Mouse (Mus musculus): ENCODE measurements around the gene Olfr181. TPM values are rescaled to one million over a fixed set of nuclear protein-coding genes. Genes with fewer than 3 reads are reported as not detected.

Gene Olfr181
- not detected in 2 replicates for polyA plus RNA-seq (2012; rRNA removed)
- not detected in 2 replicates for polyA plus RNA-seq (2014; fragmentation: Nextera tagmentation; extraction: Ambion mirVana)

DNA sequence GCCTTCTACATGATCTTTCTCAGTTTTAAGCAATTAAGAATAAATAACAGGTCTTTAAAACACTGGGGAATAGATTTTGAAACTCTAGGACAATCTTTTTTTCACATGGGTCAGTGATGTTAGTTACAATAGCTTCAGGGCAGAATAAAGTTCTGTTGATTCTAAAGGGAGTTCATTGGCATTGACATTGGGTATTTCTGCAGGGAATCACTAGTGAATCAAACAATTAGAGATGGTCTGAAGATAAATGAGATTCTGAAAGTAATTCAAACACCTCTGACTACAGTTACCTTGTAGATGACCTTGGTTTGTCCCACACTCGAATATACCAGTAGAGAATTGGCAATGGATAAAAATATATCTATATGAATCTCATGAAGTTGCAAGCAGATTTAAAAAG lies at the start of gene Olfr181:
Olfr181 (minus strand) TSS at position 101 of the 400 bp plus-strand sequence.
- no peak within 1 kb of the TSS for H3K27ac ChIP-seq
- DNase-seq (ENCODE audit: low read depth in 3 of 3, low spot score in 3 of 3) (no peak), ATAC-seq (ENCODE audit: insufficient read depth) (no peak)
- TF ChIP-seq EP300 (IDR thresholded peaks at IDR 0.05; ENCODE audit: low read depth) (no peak), CTCF (IDR thresholded peaks at IDR 0.05; ENCODE audit: low read depth) (no peak)
- H3K9me3 ChIP-seq (ENCODE audit: control insufficient read depth, low read length), result no peaks in the 10 kb centered on the region
- no peaks in the 10 kb centered on the region for H3K4me1 ChIP-seq (replicated peaks; ENCODE audit: control insufficient read depth in 2 of 2, insufficient read depth in 2 of 2, low read length in 1 of 2)
- no peaks in the 10 kb centered on the region for H3K36me3 ChIP-seq (replicated peaks; ENCODE audit: control insufficient read depth, insufficient read depth, low read depth)
- H3K4me2 ChIP-seq (ENCODE audit: low read depth), result no peak within 1 kb of the TSS
- H3K9ac ChIP-seq (replicated peaks), result no peak within 1 kb of the TSS
- H3K27me3 ChIP-seq (ENCODE audit: control insufficient read depth, insufficient read depth, low read length), result no peaks in the 10 kb centered on the region
- no peak within 1 kb of the TSS for H3K4me3 ChIP-seq (ENCODE audit: insufficient read depth in 1 of 2, low read depth in 2 of 2, low read length in 2 of 2)
- 20% methylated on average over 1 of the region's 1 CpGs for WGBS (ENCODE audit: insufficient replicate concordance)

DNA sequence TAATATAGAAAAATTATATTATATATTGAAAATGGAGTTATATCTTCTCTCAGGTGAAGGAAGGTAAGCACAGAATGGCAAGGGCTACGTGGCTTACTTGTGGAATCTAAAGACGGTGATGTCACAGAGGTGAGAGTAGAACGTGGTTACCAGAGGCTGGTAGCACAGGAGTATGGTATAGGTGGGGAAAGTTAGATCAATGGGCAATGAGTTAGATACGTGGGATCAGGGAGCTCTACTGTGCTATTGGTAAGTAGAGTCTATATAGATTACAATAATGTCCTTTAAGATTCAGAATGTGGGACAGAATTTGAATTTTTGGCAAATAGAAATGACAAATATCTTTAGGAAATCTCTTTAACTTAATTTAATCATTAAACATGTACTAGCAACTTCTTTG lies 737 bp upstream of the Olfr181 start, which contains the start of gene Olfr180:
Olfr180 (minus strand) TSS at position 101 of the 400 bp plus-strand sequence.
- Histone ChIP-seq H3K4me3 (ENCODE audit: insufficient read depth in 1 of 2, low read depth in 2 of 2, low read length in 2 of 2) (no peak within 1 kb of the TSS), H3K9me3 (ENCODE audit: control insufficient read depth, low read length) (no peaks in the 10 kb centered on the region), H3K27ac (no peak within 1 kb of the TSS), H3K9ac (replicated peaks) (no peak within 1 kb of the TSS), H3K4me2 (ENCODE audit: low read depth) (no peak within 1 kb of the TSS), H3K4me1 (replicated peaks; ENCODE audit: control insufficient read depth in 2 of 2, insufficient read depth in 2 of 2, low read length in 1 of 2) (no peaks in the 10 kb centered on the region), H3K27me3 (ENCODE audit: control insufficient read depth, insufficient read depth, low read length) (no peaks in the 10 kb centered on the region), H3K36me3 (replicated peaks; ENCODE audit: control insufficient read depth, insufficient read depth, low read depth) (no peaks in the 10 kb centered on the region)
- ATAC-seq (ENCODE audit: insufficient read depth) (no peak), DNase-seq (ENCODE audit: low read depth in 3 of 3, low spot score in 3 of 3) (no peak)
- TF ChIP-seq CTCF (IDR thresholded peaks at IDR 0.05; ENCODE audit: low read depth) (no peak), EP300 (IDR thresholded peaks at IDR 0.05; ENCODE audit: low read depth) (no peak)
- WGBS (ENCODE audit: insufficient replicate concordance), result 54% methylated on average over 4 of the region's 4 CpGs

GRCm38 (mm10) chr16:58891963-58892362 lies 36.6 kb downstream of the Olfr181 start, which contains the start of gene Olfr178:
TSS of gene Olfr178 (minus strand) at chr16:58892063.
- 60% methylated on average over 3 of the region's 3 CpGs for WGBS (ENCODE audit: insufficient replicate concordance)
- no peaks in the 10 kb centered on the region for H3K4me1 ChIP-seq (replicated peaks; ENCODE audit: control insufficient read depth in 2 of 2, insufficient read depth in 2 of 2, low read length in 1 of 2)
- H3K9me3 ChIP-seq (ENCODE audit: control insufficient read depth, low read length), result no peaks in the 10 kb centered on the region

DNA sequence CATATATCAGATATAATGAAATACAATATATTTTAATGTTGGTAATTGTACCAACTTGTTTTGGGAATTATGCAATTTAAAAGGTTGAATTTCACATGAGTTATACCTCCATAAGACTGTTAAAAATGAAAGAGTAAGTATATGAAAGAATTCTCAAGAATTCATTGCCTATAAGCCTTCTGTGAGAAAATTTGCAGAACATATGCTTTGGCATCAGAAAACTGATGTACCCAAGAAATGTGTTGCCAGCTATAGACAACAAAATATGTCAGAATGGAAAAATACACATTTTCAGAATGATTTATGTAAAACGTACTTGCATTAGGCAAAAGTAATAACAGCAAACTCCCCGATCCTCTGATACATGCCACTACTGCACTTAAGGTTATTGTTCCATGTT lies 44.1 kb downstream of the Olfr181 start:
- Histone ChIP-seq H3K4me3 (ENCODE audit: insufficient read depth in 1 of 2, low read depth in 2 of 2, low read length in 2 of 2) (no peak overlapping the region), H3K4me1 (replicated peaks; ENCODE audit: control insufficient read depth in 2 of 2, insufficient read depth in 2 of 2, low read length in 1 of 2) (no peaks in the 10 kb centered on the region), H3K4me2 (ENCODE audit: low read depth) (no peak overlapping the region), H3K36me3 (replicated peaks; ENCODE audit: control insufficient read depth, insufficient read depth, low read depth) (no peaks in the 10 kb centered on the region), H3K9ac (replicated peaks) (no peak overlapping the region), H3K27me3 (ENCODE audit: control insufficient read depth, insufficient read depth, low read length) (no peaks in the 10 kb centered on the region), H3K27ac (no peak overlapping the region), H3K9me3 (ENCODE audit: control insufficient read depth, low read length) (no peaks in the 10 kb centered on the region)
- ATAC-seq (ENCODE audit: insufficient read depth), result no peak
- no peak for DNase-seq (ENCODE audit: low read depth in 3 of 3, low spot score in 3 of 3)
- TF ChIP-seq EP300 (IDR thresholded peaks at IDR 0.05; ENCODE audit: low read depth) (no peak), CTCF (IDR thresholded peaks at IDR 0.05; ENCODE audit: low read depth) (no peak)
- WGBS (ENCODE audit: insufficient replicate concordance), result 66% methylated on average over 2 of the region's 2 CpGs

More at GRCm38 (mm10) chr16:58891963-58892362, 36.6 kb downstream of the Olfr181 start, which contains the start of gene Olfr178:
- Histone ChIP-seq H3K4me3 (ENCODE audit: insufficient read depth in 1 of 2, low read depth in 2 of 2, low read length in 2 of 2) (no peak within 1 kb of the TSS), H3K36me3 (replicated peaks; ENCODE audit: control insufficient read depth, insufficient read depth, low read depth) (no peaks in the 10 kb centered on the region), H3K27ac (no peak within 1 kb of the TSS), H3K4me2 (ENCODE audit: low read depth) (no peak within 1 kb of the TSS), H3K9ac (replicated peaks) (no peak within 1 kb of the TSS), H3K27me3 (ENCODE audit: control insufficient read depth, insufficient read depth, low read length) (no peaks in the 10 kb centered on the region)
- ATAC-seq (ENCODE audit: insufficient read depth), result no peak
- TF ChIP-seq CTCF (IDR thresholded peaks at IDR 0.05; ENCODE audit: low read depth), result no peak
- TF ChIP-seq EP300 (IDR thresholded peaks at IDR 0.05; ENCODE audit: low read depth), result no peak
- no peak for DNase-seq (ENCODE audit: low read depth in 3 of 3, low spot score in 3 of 3)

Other genes starting within 250 kb of the Olfr181 start
- 0.02 and 0.07 TPM in 2 replicates for gene Gpr15, start 209.7 kb downstream of the Olfr181 start, polyA plus RNA-seq (2012; rRNA removed)
- gene Gpr15, start 209.7 kb downstream of the Olfr181 start, polyA plus RNA-seq (2014; fragmentation: Nextera tagmentation; extraction: Ambion mirVana), result 0.08 and 0.14 TPM in 2 replicates
- 14.1 and 15.4 TPM in 2 replicates for gene Cldnd1, start 200.8 kb downstream of the Olfr181 start, polyA plus RNA-seq (2012; rRNA removed)
- gene Cldnd1, start 200.8 kb downstream of the Olfr181 start, polyA plus RNA-seq (2014; fragmentation: Nextera tagmentation; extraction: Ambion mirVana), result 30.0 and 31.5 TPM in 2 replicates
- gene Olfr172, start 165.6 kb downstream of the Olfr181 start, polyA plus RNA-seq (2012; rRNA removed), result not detected in 2 replicates
- gene Olfr172, start 165.6 kb downstream of the Olfr181 start, polyA plus RNA-seq (2014; fragmentation: Nextera tagmentation; extraction: Ambion mirVana), result not detected in 2 replicates
- gene Olfr173, start 128.5 kb downstream of the Olfr181 start, polyA plus RNA-seq (2012; rRNA removed), result not detected in 2 replicates
- not detected in 2 replicates for gene Olfr173, start 128.5 kb downstream of the Olfr181 start, polyA plus RNA-seq (2014; fragmentation: Nextera tagmentation; extraction: Ambion mirVana)
- gene Olfr175-ps1, start 102.0 kb downstream of the Olfr181 start, polyA plus RNA-seq (2012; rRNA removed), result not detected in 2 replicates
- not detected in 2 replicates for gene Olfr175-ps1, start 102.0 kb downstream of the Olfr181 start, polyA plus RNA-seq (2014; fragmentation: Nextera tagmentation; extraction: Ambion mirVana)
- gene Olfr177, start 54.0 kb downstream of the Olfr181 start, polyA plus RNA-seq (2012; rRNA removed), result not detected in 2 replicates
- not detected in 2 replicates for gene Olfr177, start 54.0 kb downstream of the Olfr181 start, polyA plus RNA-seq (2014; fragmentation: Nextera tagmentation; extraction: Ambion mirVana)
- gene Olfr178, start 36.7 kb downstream of the Olfr181 start, polyA plus RNA-seq (2012; rRNA removed), result not detected in 2 replicates
- not detected in 2 replicates for gene Olfr178, start 36.7 kb downstream of the Olfr181 start, polyA plus RNA-seq (2014; fragmentation: Nextera tagmentation; extraction: Ambion mirVana)
- not detected in 2 replicates for gene Olfr180, start 637 bp upstream of the Olfr181 start, polyA plus RNA-seq (2012; rRNA removed)
- not detected in 2 replicates for gene Olfr180, start 637 bp upstream of the Olfr181 start, polyA plus RNA-seq (2014; fragmentation: Nextera tagmentation; extraction: Ambion mirVana)
- not detected in 2 replicates for gene Olfr183, start 66.6 kb upstream of the Olfr181 start, polyA plus RNA-seq (2012; rRNA removed)
- not detected in 2 replicates for gene Olfr183, start 66.6 kb upstream of the Olfr181 start, polyA plus RNA-seq (2014; fragmentation: Nextera tagmentation; extraction: Ambion mirVana)
- gene Olfr186, start 101.5 kb upstream of the Olfr181 start, polyA plus RNA-seq (2012; rRNA removed), result not detected in 2 replicates
- gene Olfr186, start 101.5 kb upstream of the Olfr181 start, polyA plus RNA-seq (2014; fragmentation: Nextera tagmentation; extraction: Ambion mirVana), result not detected in 2 replicates
- gene Olfr187, start 111.0 kb upstream of the Olfr181 start, polyA plus RNA-seq (2012; rRNA removed), result not detected in 2 replicates
- not detected in 2 replicates for gene Olfr187, start 111.0 kb upstream of the Olfr181 start, polyA plus RNA-seq (2014; fragmentation: Nextera tagmentation; extraction: Ambion mirVana)
- not detected in 2 replicates for gene Olfr190, start 149.2 kb upstream of the Olfr181 start, polyA plus RNA-seq (2012; rRNA removed)
- not detected in 2 replicates for gene Olfr190, start 149.2 kb upstream of the Olfr181 start, polyA plus RNA-seq (2014; fragmentation: Nextera tagmentation; extraction: Ambion mirVana)
- not detected in 2 replicates for gene Olfr191, start 161.1 kb upstream of the Olfr181 start, polyA plus RNA-seq (2012; rRNA removed)
- gene Olfr191, start 161.1 kb upstream of the Olfr181 start, polyA plus RNA-seq (2014; fragmentation: Nextera tagmentation; extraction: Ambion mirVana), result not detected in 2 replicates
- gene Olfr193, start 183.1 kb upstream of the Olfr181 start, polyA plus RNA-seq (2012; rRNA removed), result not detected in 2 replicates
- gene Olfr193, start 183.1 kb upstream of the Olfr181 start, polyA plus RNA-seq (2014; fragmentation: Nextera tagmentation; extraction: Ambion mirVana), result not detected in 2 replicates
- not detected in 2 replicates for gene Olfr194, start 192.3 kb upstream of the Olfr181 start, polyA plus RNA-seq (2012; rRNA removed)
- gene Olfr194, start 192.3 kb upstream of the Olfr181 start, polyA plus RNA-seq (2014; fragmentation: Nextera tagmentation; extraction: Ambion mirVana), result not detected in 2 replicates
- gene Olfr195, start 218.3 kb upstream of the Olfr181 start, polyA plus RNA-seq (2012; rRNA removed), result not detected in 2 replicates
- not detected in 2 replicates for gene Olfr195, start 218.3 kb upstream of the Olfr181 start, polyA plus RNA-seq (2014; fragmentation: Nextera tagmentation; extraction: Ambion mirVana)
- not detected in 2 replicates for gene Olfr196, start 241.7 kb upstream of the Olfr181 start, polyA plus RNA-seq (2012; rRNA removed)
- not detected in 2 replicates for gene Olfr196, start 241.7 kb upstream of the Olfr181 start, polyA plus RNA-seq (2014; fragmentation: Nextera tagmentation; extraction: Ambion mirVana)

All from liver, embryonic 14.5 days (tissue).